Mouse (Mus musculus) spleen, adult 2 months (tissue): ENCODE measurements at regions not wholly inside any gene's neighbourhood (a gene's known extent, or its start where the extent isn't known, plus 50 kb on each side); places are given as distances from the start of the nearest gene placed in this dataset.

Source experiments
- CTCF ChIP-seq: fragments of 200-500 bp; IDR thresholded peaks from 2 replicates; pipeline ENCODE4 v1.5.1; 2011; ENCODE audit warnings: mild to moderate bottlenecking, inconsistent platforms; ENCODE audit not compliant: insufficient read depth, insufficient read length, insufficient replicate concordance; ENCODE audit errors: extremely low read depth
- POLR2A ChIP-seq: fragments of 200-500 bp; IDR thresholded peaks from 2 replicates; pipeline ENCODE4 v1.6.1; 2011; ENCODE audit warnings: low read depth, low read length, inconsistent platforms

- TF ChIP-seq CTCF (no peak), POLR2A (no peak)
Observed at GRCm38 (mm10) chr19:36229941-36230340, 110.0 kb upstream of the Ankrd1 start.
